Mouse (Mus musculus): ENCODE results near the gene Selplg. TPM values are rescaled to one million over a fixed set of nuclear protein-coding genes. Genes with fewer than 3 reads are reported as not detected.

The Selplg gene
- total and polyA plus RNA-seq, 2 experiments from 2014 or later = 1.8 to 2.8 TPM

- no peak for DNase-seq (ENCODE audit: low spot score)
- no peak for TF ChIP-seq CTCF (IDR thresholded peaks at IDR 0.05; ENCODE audit: low read depth)
- H3K27me3 ChIP-seq (ENCODE audit: insufficient read depth, low read length) = no peaks in the 10 kb centered on the region
- peak overlapping the region; percentile 33 for H3K9ac ChIP-seq (replicated peaks; ENCODE audit: low read length)
- H3K36me3 ChIP-seq (ENCODE audit: insufficient read depth, low read length) = peaks cover 6% of the 10 kb centered on the region; the same call in 1 of the 2 replicates
- no peak overlapping the region for H3K4me3 ChIP-seq (ENCODE audit: low read length)
- H3K9me3 ChIP-seq (ENCODE audit: low read length) = no peaks in the 10 kb centered on the region
- peaks cover 45% of the 10 kb centered on the region for H3K4me1 ChIP-seq (ENCODE audit: insufficient read depth, low read length)
- H3K4me2 ChIP-seq (ENCODE audit: low read depth, low read length) = peak overlapping the region; percentile 1; the same call in 1 of the 2 replicates
- WGBS = 40% methylated on average over 19 of the region's 19 CpGs
- ATAC-seq = no peak
- H3K27ac ChIP-seq = peak overlapping the region; percentile 94
Observed at GRCm38 (mm10) chr5:113874063-113875024, 41.9 kb upstream of the Selplg start.

GRCm38 (mm10) chr5:113872936-113873912, 40.8 kb upstream of the Selplg start:
- H3K27me3 ChIP-seq (ENCODE audit: insufficient read depth, low read length) = no peaks in the 10 kb centered on the region
- H3K4me3 ChIP-seq (ENCODE audit: low read length) = no peak overlapping the region
- peak overlapping the region; percentile 1; the same call in 1 of the 2 replicates for H3K4me2 ChIP-seq (ENCODE audit: low read depth, low read length)
- H3K9me3 ChIP-seq (ENCODE audit: low read length) = no peaks in the 10 kb centered on the region
- peaks cover 6% of the 10 kb centered on the region; the same call in 1 of the 2 replicates for H3K36me3 ChIP-seq (ENCODE audit: insufficient read depth, low read length)
- H3K4me1 ChIP-seq (ENCODE audit: insufficient read depth, low read length) = peaks cover 46% of the 10 kb centered on the region
- 2% methylated on average over 14 of the region's 15 CpGs for WGBS
- TF ChIP-seq CTCF (IDR thresholded peaks at IDR 0.05; ENCODE audit: low read depth) = no peak
- peak; percentile 93 for ATAC-seq
- peak; percentile 90 for DNase-seq (ENCODE audit: low spot score)
- H3K27ac ChIP-seq = peak overlapping the region; percentile 94
- peak overlapping the region; percentile 33 for H3K9ac ChIP-seq (replicated peaks; ENCODE audit: low read length)

DNA sequence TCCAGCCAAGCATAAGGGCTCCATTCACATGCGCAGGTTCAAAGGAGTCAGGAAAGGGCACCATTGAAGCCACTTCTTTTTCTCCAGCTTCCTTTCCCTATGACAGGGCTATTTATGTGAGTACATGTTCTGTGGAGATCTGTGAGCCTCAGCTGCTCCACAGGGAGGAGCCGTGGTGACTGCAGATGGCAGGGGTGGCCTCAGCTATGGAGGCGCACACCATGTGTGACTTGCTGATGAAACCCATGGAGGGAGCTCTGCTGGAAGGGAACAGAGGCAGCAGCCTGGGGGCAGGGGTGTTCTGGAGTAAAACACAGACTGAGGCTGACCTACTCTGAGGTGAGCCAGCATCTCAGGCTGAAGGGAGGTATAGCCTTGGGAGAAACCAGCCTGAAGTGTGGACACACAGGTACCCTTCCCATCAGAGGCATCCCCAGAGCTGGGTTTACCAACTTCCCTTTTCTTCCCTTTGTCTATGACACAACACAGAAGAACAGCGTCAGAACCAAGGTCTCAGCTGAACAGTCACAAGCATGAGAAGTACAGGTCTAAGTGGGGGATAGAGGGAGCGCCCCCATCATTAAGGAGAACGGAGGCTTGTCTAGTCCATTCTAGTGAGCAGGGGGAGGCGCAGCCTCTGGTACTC, 39.6 kb upstream of the Selplg start:
- H3K36me3 ChIP-seq (ENCODE audit: insufficient read depth, low read length) = peaks cover 6% of the 10 kb centered on the region; the same call in 1 of the 2 replicates
- TF ChIP-seq CTCF (IDR thresholded peaks at IDR 0.05; ENCODE audit: low read depth) = peak; percentile 6; the same call in 1 of the 2 replicates
- 60% methylated on average over 7 of the region's 7 CpGs for WGBS

GRCm38 (mm10) chr5:113870393-113871040, 38.1 kb upstream of the Selplg start:
- ATAC-seq = no peak
- Histone ChIP-seq H3K27me3 (ENCODE audit: insufficient read depth, low read length) (no peaks in the 10 kb centered on the region), H3K4me3 (ENCODE audit: low read length) (no peak overlapping the region), H3K9ac (replicated peaks; ENCODE audit: low read length) (no peak overlapping the region), H3K36me3 (ENCODE audit: insufficient read depth, low read length) (no peaks in the 10 kb centered on the region), H3K9me3 (ENCODE audit: low read length) (no peaks in the 10 kb centered on the region), H3K4me2 (ENCODE audit: low read depth, low read length) (no peak overlapping the region), H3K4me1 (ENCODE audit: insufficient read depth, low read length) (peaks cover 46% of the 10 kb centered on the region), H3K27ac (peak overlapping the region; percentile 94; the same call in 1 of the 2 replicates)
- TF ChIP-seq CTCF (IDR thresholded peaks at IDR 0.05; ENCODE audit: low read depth) = no peak
- 30% methylated on average over 21 of the region's 21 CpGs for WGBS
- DNase-seq (ENCODE audit: low spot score) = peak; percentile 29

More for the DNA sequence above, 39.6 kb upstream of the Selplg start:
- no peaks in the 10 kb centered on the region for H3K27me3 ChIP-seq (ENCODE audit: insufficient read depth, low read length)
- peak overlapping the region; percentile 94 for H3K27ac ChIP-seq
- no peak overlapping the region for H3K9ac ChIP-seq (replicated peaks; ENCODE audit: low read length)
- peak; percentile 32 for DNase-seq (ENCODE audit: low spot score)
- H3K4me3 ChIP-seq (ENCODE audit: low read length) = no peak overlapping the region
- no peak overlapping the region for H3K4me2 ChIP-seq (ENCODE audit: low read depth, low read length)
- peaks cover 46% of the 10 kb centered on the region for H3K4me1 ChIP-seq (ENCODE audit: insufficient read depth, low read length)
- H3K9me3 ChIP-seq (ENCODE audit: low read length) = no peaks in the 10 kb centered on the region
- ATAC-seq = no peak

DNA sequence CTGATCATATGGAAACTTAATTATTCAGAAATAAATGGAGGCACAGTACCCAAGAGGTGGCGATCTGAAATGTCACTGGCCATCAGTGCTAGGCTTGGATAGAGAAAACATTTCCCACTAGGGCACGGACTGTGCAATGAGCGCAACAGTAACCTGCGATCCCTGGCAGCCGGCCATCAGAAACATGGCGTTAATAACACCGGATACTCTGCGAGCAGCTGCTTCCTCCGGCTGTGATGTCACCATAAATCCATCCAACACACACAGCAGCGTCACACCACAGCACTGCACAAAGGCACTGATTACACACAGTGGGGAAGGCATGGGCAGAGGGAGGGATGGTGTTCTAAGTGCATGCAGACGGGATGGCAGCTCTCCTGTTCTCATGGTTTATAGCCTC, 36.7 kb upstream of the Selplg start:
- no peak overlapping the region for H3K9ac ChIP-seq (replicated peaks; ENCODE audit: low read length)
- no peaks in the 10 kb centered on the region for H3K27me3 ChIP-seq (ENCODE audit: insufficient read depth, low read length)
- DNase-seq (ENCODE audit: low spot score) (peak; percentile 76), ATAC-seq (peak; percentile 30; the same call in 1 of the 2 replicates)
- 0 out of 2 replicates have a peak, but pooled peaks cover 4% of the 10 kb centered on the region for H3K36me3 ChIP-seq (ENCODE audit: insufficient read depth, low read length)
- no peak overlapping the region for H3K4me2 ChIP-seq (ENCODE audit: low read depth, low read length)
- no peak for TF ChIP-seq CTCF (IDR thresholded peaks at IDR 0.05; ENCODE audit: low read depth)
- H3K9me3 ChIP-seq (ENCODE audit: low read length) = no peaks in the 10 kb centered on the region
- WGBS = 25% methylated on average over 11 of the region's 11 CpGs
- H3K4me1 ChIP-seq (ENCODE audit: insufficient read depth, low read length) = peaks cover 40% of the 10 kb centered on the region
- no peak overlapping the region for H3K4me3 ChIP-seq (ENCODE audit: low read length)
- peak overlapping the region; percentile 54; the same call in 1 of the 2 replicates for H3K27ac ChIP-seq
